Mouse (Mus musculus): ENCODE results near the gene Dnah11.

The Dnah11 gene

DNA sequence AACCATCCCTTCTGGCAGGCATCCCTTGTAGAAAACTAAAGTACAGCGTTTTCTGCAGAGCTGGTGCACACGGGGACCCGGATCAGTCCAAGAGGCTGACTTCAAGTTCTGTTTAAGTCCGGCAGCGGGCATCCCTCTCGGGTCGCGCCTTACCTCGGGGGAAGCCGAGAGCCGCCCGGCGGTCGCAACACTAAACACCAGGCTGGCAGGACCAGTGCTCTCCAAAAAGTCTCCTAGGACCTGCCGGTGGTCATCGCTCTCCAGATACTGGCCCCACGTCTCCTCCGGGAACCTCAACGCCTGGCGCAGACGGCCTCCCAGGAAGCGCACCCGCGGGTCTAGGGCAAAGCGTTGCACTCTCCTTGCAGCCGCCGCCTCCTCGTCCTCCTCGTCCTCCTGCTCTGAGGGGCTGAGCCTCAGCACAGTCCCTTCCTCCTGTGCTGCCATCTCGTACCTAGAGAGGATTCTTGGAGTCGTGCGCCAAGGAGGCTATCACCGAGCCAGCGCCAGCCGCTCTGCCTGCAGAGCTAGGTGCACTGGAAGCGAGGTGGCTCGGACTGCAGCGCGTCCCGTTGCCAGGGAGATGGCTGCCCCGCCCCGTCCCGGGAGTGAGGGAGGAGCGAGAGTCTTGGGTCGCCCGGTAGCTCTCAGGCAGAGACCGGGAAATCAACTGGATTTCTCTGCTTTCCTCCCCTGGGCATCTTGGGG is at the start of gene Dnah11:
Dnah11 (minus strand) TSS at position 658 of the 708 bp plus-strand sequence.
- DNase-seq, result peak; percentile 82

DNA sequence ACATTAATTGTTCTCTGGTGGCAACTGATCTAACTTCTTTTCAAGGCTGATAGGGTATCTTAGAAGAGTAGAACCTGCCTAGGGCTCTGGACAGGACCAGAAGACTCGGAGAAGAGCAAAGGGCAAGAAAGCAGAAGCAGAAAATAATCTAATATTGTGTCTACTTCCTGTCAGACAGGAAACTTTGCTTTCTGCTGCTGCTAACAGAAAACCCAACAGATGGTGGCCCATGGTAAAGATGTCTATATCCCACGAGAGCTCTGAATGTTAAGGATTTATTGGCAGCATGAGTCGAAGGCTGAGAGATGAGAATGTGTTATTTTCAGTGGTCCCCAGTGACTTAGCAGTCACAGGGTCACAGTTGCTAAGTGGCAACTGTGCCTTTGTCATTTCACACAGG is 22.3 kb upstream of the Dnah11 start:
- no peak for DNase-seq

DNA sequence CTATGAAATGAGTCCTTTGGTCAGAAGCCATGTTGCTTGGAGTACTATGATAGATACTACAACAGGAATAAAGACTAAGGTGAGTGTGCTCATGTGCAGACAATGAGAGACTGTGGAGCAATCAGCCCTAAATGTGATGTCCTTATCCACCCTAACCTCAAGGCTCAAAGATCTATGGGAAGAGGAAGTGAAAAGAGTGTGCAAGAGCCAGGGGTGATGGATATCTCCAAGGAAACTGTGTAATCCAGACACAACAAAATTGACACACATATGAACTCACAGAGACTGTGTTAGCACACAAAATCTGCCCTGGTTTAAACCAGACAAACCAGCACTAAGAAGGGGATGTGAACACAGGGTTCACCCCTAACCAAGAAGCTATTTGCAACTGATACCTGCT is 21.2 kb upstream of the Dnah11 start:
- no peak for DNase-seq

DNA sequence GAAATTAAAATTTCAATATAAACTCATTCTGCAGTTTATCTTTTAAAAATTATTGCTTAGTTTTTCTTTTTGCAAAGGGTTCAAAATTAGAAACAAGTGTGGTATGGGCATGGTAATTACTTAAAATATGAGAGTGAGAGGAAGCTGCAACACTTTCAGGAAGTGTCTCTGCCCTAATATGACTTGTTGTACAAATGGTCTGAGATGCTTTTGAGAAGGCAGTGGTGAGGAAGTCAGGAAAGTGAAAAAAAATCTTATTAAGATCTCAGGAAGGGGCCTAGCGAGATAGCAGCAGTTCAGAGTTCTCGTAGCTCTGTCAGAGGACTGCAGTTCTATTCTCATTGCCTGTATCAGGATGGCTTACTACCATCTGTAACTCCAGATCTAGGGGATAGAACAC is 13.3 kb upstream of the Dnah11 start:
- DNase-seq, result no peak

DNA sequence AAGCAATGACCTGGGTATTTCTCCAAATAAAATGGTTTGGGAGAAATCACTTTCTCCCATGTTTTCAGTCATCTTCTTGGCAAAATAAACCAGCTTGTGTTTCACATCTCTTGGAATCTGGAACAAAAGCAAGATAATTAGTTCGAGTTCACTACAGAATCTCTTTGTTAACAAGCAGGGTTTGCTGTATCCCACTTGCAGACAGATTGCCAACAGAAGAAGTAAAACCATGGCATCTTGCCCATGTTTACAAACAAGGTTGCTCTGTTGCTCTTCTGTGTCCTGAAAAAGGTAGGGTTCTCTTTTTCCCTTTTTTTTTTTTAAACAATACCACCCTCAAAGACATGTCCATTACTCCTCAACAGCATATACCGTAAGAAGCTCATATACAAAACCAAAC is 2.3 kb downstream of the Dnah11 start:
- DNase-seq, result no peak

DNA sequence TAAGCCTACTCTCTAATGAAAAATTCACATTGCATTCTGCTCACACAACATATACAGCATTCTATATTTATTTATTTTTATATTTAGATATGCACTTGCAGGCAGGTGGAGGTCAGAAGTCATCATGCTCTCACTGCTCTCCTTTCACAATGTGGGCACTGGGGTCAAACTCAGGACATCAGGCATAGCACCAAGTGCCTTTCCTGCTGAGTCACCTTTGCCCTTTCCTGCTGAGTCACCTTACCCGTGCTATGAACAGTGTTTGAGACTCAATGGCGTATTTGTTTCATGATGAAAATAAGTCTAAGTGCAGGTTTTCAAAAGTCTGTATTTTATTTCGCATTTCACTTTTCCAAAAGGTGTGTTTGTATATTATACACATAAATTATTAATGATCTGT is 9.3 kb downstream of the Dnah11 start:
- DNase-seq, result no peak

DNA sequence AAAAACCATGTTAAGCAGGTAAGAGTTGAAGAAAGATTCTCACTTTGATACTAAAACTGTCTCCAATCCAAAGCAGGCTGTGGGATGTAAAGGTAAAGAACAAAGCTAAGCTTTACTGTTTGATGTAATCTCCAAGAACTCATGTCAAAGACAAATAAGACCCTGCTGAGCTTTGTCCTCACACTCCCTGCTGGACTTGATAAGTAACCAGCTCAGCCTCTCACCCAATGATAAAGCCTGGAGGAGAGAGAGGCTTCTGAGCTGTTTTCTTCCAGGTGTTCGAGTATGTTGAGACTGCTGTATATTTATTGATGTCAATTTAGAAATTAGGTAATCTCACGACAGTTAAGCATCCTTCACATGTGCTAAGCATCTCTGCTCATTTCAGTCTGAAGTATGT is 11.2 kb downstream of the Dnah11 start:
- no peak for DNase-seq

DNA sequence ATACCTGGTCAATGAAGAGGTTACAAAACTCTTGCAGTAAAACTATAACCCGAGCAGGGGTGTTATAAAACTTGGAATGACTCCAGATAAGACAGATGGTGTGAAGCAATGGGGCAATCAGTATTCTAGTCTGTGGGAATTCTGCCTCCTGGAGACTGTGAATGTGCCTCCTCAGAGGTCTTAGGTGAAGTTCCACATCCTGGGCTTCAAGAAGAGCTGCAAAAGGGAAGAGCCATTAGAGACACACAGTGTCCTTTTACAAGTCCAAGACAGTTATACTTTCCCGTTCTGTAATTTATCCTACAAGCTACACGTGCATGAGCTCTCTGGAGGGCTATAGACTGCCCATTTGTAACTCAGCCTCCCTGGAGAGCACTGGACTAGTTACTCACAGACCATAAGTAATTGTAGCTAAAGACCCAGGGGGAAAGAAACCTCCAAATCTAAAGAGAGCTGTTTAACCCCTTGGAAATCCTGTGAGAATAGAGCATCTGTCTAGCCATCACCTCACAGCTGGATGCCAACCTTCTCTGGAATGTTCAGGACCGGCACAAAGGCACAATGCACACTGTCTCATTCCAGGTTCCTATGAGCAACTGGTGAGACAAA is 11.9 kb downstream of the Dnah11 start:
- DNase-seq, result peak; percentile 16

DNA sequence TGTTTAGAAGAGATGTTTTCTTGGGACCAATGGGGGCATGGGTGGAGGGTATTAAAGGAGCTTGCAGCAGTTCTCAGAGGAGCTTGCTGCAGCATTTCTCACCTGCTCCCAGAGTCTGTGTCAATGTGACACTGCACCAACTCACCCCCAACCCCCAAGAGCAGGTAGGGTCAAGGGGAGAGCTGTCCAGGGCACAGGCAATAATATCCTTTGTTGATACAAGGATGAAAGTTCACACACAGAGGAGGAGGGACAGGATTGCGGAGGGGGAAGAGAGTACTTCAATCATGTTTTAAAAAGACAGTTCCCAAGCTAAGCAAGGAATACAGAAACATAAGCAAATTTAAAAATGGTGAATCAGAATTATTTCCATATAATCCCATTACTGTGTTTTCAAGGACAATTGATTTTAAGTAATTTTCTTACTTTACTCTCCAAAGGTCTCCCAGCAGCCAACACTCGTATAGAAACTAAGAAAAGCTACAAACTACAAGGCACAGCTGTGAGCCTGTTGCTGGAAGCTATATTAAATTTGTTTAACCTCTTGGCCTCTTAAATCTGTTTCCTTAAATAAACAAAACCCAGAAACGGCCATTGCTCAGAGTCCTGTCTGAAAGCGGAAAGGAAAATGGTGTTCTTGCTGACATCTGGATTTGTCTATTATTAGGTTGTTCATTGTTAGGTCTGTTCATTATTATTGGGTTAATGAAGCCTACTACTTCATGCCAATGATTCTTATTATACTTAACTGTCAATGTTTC is 12.5 kb downstream of the Dnah11 start:
- DNase-seq, result no peak

DNA sequence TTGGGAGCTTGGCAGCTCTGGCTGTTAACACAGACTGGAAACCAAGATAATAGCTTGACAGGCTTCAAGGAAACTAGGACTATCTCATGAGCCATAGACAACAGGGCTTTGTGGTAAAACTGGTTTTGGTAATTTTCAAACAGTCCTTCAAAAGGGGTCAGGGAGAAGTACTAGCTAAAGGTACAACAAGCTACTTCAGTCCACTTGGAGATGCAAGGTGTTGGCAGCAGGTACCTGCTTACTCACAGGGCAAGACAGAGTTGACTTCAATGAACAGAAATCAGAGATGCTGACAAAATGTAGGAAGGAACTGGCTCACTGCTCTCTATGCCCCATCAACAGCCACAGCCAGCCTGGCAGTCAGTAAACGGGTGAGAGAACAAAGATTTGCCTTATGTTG is 14.1 kb downstream of the Dnah11 start:
- no peak for DNase-seq

DNA sequence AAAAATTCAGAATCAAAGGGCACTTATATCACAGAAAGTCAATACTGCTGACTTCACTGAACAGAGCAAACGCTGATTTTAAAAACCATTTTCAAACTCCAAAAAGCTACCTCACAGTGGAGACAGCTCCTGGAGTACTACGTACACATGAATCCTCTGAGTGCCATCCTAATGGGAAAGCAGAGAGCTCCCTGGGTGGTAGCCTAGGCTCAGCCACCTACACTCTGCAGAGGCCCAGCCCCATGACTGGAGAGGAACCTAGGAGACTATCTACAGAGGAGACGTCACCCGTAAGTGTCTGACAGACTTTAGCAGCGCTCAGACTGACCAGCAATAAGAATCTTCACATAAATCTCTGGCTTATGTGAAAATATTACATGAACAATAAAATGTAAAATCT is 21.1 kb downstream of the Dnah11 start:
- DNase-seq, result no peak

DNA sequence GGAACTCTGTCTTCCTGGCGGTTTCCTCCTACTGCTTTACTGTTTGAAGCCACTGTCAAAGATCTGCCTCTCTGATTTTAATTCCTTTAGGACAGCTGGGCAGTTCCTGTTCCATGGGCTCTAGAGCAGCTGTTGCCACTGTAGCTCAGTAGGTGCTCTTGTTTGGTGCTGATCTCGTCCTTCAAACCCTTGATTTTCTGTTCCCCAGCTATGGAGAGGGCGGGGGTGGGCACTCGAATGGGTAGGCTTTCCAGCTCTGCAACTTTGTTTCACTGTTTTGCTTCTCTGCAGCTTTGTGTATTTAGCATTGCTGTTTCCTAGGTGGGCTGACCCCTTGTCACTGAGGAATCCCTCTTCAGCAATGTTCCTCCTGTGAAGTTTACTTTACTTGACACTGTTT is 34.1 kb downstream of the Dnah11 start:
- DNase-seq, result no peak

DNA sequence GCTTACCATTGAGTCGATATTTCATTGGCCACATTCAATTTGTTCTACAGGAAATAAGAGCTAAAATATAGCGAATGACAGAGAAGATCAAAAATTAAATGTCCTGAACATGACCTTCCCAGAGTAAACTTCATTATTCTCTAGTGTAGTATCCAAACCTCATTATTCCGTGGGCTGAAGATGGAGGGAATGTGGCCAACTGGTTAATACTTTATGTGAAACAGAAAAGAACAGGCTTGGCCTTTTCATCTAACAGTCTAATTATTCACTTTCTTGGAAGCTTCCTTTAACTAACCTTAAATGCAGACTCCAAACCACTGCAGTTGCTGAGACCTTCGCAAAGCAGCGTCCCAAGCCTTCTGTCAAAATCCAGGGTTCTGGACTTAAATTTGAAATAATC is 41.9 kb downstream of the Dnah11 start:
- no peak for DNase-seq

DNA sequence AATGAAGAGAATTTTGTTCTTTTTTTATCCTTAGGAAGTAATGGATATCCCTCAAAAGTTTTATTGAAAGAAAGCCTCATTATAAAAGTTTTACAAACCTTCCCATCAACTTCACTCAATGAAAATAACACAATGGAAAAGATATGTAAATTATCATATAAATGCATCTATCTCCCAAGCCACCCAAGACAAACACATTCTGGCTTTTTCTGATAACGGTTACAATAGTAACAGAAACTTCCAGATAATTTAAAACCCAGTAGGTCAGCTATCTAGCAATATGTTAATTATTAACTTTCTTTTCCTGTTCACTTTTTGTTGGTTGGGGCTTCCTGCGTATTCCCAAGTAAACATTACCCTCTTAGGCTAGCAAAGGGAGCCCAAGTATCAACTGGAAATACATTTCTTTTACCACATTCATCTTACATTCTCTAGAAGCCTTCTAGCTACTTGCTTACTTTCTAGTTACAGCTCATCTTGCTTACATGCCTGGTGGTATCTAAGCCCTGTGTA is 51.3 kb downstream of the Dnah11 start:
- DNase-seq, result no peak

DNA sequence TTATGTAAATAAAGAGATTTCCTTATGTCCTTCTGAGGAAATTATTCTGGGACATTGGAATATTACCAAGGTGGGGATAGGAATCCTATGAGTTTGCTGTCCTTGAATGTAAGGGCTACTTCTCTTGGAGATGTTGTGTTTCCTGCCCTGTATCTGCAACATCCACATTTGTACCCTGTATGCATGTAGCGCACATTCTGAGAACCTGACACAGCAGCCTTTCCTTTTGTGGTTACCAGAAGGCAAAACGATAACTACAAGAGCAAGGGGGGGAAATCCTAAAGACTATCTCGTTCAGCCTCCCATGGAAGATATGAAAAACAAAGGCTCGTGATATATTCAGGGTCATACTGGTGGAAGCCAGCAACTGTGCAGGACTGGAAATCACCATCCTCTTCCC is 70.7 kb downstream of the Dnah11 start:
- no peak for DNase-seq

DNA sequence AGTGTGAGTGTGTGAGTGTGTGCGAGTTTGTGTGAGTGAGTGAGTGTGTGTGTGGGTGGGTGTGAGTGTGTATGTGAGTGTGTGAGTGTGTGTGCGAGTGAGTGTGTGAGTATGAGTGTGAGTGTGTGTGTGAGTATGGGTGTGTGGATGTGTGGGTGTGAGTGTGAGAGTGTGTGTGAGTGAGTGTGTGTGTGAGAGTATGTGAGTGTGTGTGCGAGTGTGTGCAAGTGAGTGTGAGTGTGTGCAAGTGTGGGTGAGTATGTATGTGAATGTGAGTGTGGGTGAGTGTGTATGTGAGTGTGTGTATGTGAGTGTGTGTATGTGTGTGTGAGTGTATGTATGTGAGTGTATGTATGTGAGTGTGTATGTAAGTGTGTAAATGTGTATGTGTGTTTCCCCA is 79.2 kb downstream of the Dnah11 start:
- DNase-seq, result no peak

DNA sequence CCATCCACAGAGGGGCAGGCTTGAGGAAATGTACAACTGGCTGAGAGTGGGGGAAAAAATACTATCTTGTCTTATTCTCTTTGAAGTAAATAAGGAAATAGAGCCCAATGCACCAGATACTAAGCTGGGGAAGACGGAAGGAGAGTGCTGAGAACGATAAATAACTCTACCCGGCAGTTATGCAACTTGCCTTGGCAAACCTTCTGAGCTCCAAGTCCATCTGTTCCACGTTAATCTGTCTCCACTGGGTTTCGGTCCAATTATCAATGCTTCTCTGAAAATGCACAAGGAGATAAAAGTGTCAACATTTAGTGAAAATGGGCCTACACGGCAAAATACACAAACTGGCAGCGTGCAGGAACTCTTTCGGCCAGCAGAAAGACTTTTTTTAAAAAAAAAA is 86.2 kb downstream of the Dnah11 start:
- peak; percentile 84 for DNase-seq

DNA sequence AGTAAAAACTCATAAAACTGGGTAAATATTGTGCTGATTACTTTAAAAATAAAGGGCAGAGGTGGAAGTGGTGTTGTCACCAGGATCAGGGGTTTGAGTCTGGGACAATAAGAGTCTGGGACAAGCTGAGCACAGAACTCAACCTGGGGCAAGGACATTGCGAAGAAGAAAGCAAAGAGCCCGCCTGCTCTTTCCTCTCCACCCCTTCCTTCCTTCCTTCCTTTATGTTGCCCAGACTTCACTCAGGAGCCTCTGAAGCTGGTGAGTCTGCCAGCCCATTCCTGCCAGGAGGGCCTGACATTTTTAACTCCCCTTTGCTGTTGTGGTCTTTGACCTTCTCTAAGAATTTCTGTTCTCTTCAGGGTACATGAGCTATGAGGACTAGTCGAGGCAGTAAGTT is 86.9 kb downstream of the Dnah11 start:
- no peak for DNase-seq

DNA sequence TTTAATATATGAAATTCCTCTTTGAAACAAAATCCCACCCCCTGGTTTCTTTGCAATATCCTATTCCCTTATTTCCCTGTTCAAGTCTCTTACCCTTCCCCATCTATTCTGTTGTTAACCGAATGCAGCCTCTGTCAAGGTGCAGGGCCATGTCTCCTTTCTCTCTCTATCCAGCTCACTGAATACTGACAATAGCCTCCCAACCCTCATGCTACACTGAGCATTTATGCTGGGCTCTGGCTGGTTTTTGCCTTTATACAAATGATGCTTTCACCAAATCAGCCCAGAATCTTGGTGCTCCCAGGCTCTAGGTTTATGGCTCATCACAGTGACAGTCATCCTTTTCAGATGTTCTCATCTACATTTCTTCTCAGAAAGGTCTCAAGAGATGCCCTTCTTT is 91.1 kb downstream of the Dnah11 start:
- no peak for DNase-seq

DNA sequence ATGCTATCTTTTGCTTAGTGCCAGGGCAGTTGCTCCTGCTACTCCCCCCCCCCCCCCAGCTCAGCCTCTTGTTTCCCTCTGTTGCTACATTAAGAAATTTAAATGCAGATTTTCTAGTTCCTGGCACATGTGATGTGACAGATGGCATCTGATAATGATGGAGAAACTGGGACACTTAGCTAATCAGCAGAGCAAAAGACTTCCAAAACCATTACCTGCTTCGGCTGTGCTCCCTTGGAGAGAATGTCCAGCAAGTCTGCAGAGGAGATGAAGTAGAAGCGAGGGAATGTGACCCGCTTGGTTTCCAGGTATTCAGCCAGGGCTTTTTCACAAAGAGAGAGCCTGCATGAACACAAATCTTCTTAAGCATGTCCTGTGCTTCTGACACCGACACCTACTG is 94.3 kb downstream of the Dnah11 start:
- peak; percentile 81 for DNase-seq

DNA sequence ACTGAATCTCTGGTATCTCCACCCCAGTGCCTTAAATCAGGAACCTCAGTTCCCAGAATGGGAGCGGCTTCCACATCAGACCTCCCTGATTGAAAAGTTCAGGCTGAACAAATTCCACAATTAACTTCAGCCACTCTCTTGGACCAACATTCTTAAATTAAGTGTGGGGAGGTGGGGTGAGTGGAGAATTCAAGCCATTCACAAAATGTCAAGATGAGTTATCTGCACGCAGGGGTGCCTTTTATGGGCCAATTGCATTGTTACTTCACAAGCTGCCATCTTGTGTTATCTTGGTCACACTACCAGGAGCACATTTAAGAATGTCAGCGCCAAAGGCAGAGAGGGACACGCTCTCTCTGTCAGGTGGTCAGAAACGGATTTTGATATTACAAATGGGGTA is 99.1 kb downstream of the Dnah11 start:
- no peak for DNase-seq

DNA sequence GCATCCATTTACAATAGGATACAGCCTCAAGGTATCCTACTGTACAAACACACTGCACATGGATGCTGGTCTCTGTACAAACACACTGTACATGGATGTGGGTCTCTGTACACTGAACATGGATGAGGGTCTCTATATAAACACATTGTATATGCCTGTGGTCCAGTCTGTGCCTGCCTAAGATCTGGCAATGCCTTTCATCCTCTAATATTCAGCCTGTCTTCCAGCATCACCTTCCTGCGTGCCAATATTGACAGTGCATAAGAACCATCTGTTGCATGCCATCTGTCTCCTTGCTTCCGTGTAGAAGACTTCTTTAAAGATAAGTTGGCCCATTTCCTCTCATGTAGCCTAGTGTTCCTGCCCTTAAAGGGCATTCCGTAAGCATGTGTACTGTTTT is 100.6 kb downstream of the Dnah11 start:
- DNase-seq, result peak; percentile 59

DNA sequence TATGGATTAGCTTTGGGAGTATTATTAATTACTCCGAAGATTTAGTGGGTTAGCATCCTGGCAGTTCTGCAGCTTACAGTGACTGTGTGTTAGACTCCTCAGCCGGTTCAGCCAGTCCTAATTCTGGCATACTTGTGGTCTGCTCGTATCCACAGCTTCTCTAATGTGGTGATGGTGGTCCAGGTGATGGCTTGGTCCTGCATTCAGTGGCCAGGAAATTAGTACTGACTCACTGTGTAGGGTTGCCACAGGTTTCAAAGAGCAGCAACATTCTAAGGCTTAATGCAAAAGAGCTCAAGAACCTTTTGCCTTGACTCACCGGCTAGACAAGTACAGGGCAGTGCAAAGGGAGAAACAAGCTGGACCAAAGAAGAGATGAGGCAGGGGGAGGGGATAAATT is 103.9 kb downstream of the Dnah11 start:
- DNase-seq, result no peak

DNA sequence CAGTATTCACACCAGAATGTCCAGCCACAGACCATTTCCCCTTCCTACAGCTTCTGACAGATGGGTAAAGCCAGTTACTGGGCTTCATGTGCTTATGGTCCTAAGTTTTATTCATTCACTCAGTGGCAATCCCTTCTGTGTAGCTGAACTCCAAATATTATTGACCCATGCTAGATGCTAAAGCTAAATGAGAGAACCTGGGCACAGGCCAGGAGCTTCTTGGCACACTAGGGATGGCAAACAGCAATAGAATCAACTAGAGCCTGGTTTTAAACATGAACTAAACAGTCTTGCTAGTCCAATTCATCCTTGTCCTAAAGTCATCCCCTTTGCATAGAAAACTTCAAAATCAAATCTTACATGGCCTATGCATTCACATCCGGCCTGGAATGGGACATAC is 113.6 kb downstream of the Dnah11 start:
- no peak for DNase-seq

All from cerebellum, adult 11 months (tissue).